Mouse (Mus musculus): ENCODE data around the gene Tor1aip1.

DNA sequence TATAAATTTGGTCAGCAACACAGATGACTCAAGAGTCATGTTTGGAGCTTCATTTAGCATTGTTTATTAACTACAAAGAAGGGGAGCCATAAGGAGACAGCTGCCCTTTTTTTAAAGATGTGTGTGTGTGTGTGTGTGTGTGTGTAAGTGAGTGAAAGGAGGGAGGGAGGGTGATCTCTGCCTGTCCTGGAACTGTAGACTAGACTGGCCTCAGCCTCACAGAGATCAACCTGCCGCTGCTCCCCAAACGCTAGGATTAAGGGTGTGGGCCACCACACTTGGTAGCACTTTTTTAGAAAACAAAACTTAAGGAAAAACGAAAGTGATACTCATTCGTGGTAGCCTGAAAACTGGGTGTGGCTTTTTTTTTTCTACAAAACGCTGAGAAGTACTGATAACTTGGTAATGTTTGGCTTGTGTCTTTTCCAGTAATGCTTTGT, 884 bp upstream of the Tor1aip1 start:
- TF ChIP-seq CTCF (IDR thresholded peaks at IDR 0.05; ENCODE audit: insufficient read depth, low read depth, low read length) (no peak), POLR2A (IDR thresholded peaks at IDR 0.05; ENCODE audit: insufficient read depth, low read depth, low read length) (no peak)
